Mouse (Mus musculus) gastrocnemius, postnatal 25 days (tissue): ENCODE data around the gene Trim37. TPM values are rescaled to one million over a fixed set of nuclear protein-coding genes. Genes with fewer than 3 reads are reported as not detected.

Experiments used
- microRNA-seq, 2 experiments: library from miRNA; unstranded; fragments of <30 nt; microRNA quantifications; one replicate each; pipeline ENCODE4 v1.2.0; 2021; ENCODE audit warnings: borderline replicate concordance in 2 of 2
- total RNA-seq, 2 experiments: library from RNA; stranded (reverse); gene quantifications; 1 replicate in 1 of 2; 2 replicates in 1 of 2; pipeline ENCODE4 v1.2.3; 2021

The Trim37 gene
- total RNA-seq, 2 experiments from 2014 or later = 2.7 to 3.6 TPM

Small RNA genes within 50 kb of the gene (microRNA-seq; reads per million reads assigned to microRNA genes)
- 92.1 to 186 reads per million in 2 experiments for gene Mir301

Other genes with a start within 250 kb of the Trim37 start
- gene Ypel2, start 133.4 kb upstream of the Trim37 start, total RNA-seq = 1 to 10 TPM; 3.7 to 8.0 TPM
- gene Gdpd1, start 53.0 kb upstream of the Trim37 start, total RNA-seq = 1 to 10 TPM; 3.5 to 4.2 TPM
- gene Smg8, start 40.3 kb upstream of the Trim37 start, total RNA-seq = 1 to 10 TPM; 6.7 to 7.2 TPM
- gene Prr11, start 18.4 kb upstream of the Trim37 start, total RNA-seq = under 1 TPM; 0.36 to 0.51 TPM
- 1 to 10 TPM; 3.7 to 3.9 TPM for gene Ska2, start 17.8 kb upstream of the Trim37 start, total RNA-seq
- under 1 TPM; 0.59 to 0.67 TPM for gene Ppm1e, start 231.9 kb downstream of the Trim37 start, total RNA-seq